Mouse (Mus musculus): ENCODE data around the gene Fig4. TPM values are rescaled to one million over a fixed set of nuclear protein-coding genes. Genes with fewer than 3 reads are reported as not detected.

Fig4 gene
- total RNA-seq, 2 experiments from 2014 or later: 34.2 to 38.7 TPM

DNA sequence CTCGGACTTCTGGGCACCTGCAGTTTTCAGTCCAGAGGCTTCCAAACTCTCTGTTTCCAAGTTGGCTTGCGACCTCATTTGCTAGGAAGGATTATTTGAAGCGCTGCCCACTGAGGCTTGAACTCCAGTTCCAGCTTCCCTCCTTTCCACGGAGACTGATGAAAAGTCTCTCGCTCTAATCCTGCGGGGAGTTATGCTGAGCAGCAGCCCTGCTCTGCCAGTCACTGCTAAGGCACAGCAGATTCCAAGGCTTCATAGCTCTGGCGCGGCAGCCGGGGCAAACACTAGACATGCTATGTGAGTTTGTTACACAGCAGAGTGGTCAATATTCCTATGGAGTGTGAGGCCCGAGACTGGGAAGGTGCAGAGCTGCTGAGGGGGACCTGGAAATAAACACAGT lies 152.0 kb downstream of the Fig4 start:
- intact Hi-C loops (cut with DNase I): no loop called here
- no peak for DNase-seq

DNA sequence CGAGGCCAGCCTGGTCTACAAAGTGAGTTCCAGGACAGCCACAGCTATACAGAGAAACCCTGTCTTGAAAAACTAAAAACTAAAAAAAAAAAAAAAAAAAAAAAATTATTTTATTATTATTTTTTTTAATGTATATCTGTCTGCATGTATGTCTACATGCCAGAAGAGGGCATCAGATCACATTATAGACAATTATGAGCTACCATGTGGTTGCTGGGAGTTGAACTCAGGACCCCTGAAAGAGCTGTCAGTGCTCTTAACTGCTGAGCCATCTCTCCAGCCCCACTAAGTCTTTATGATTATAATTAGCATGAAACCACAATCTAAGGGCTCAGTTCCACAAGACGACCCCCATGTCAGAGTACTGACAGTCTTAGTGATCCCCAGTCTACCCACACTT lies 152.6 kb downstream of the Fig4 start:
- DNase-seq: no peak
- intact Hi-C loops (cut with DNase I): no loop called here

DNA sequence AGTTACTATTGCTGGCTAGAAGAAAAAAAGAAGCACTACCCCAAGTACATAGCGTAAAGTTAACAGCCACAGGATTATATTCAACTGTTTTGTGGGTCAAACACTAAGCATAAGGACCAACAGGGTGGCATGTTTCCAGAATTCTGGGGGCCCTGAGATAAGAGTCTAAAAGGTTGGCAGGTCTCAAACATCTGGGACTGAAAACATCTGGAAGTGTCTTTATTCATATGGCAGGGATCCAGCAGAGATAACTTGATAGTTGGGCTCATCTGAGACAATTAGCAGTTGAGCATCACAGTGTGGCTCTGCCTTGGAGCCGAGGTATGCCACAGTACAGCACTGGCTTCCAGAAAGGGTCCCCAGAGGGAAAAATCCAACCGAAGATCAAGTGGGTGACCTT lies 153.8 kb downstream of the Fig4 start:
- no peak for DNase-seq
- intact Hi-C loops (cut with DNase I): no loop called here

DNA sequence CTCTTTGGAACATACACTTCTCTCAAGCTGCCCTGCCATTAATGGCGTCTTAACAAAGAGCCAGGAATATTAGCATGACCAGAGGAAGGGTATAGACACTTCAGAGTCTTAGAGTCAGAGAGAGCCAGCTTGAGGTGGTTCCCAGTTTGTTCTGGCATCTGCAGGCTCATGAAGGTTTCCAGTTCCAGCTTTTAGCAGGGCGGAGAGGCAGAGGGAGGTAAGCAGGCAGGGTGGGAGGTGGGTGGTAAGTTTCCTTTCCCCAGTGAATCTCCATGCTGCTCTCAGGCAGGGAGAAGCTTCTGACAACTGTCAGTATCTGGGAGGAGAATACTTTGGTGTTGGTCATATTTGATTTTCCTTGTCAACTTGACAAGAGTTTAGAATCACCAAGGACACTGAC lies 156.9 kb downstream of the Fig4 start:
- no peak for DNase-seq
- intact Hi-C loops (cut with DNase I): no loop called here

Other genes with a start within 250 kb of the Fig4 start
- gene Gpr6, start 231.0 kb downstream of the Fig4 start, total RNA-seq (2021): not detected
- not detected for gene Ak9, start 720 bp upstream of the Fig4 start, total RNA-seq (2021)
- 10 to 100 TPM in 1 of 2 experiments, 1 to 10 TPM in 1; 9.7 to 12.3 TPM for gene Zbtb24, start 147.1 kb upstream of the Fig4 start, total RNA-seq (2021)
- gene Mical1, start 173.1 kb upstream of the Fig4 start, total RNA-seq (2021): 10 to 100 TPM; 34.3 to 39.2 TPM
- 10 to 100 TPM; 48.2 to 57.7 TPM for gene Smpd2, start 187.1 kb upstream of the Fig4 start, total RNA-seq (2021)
- 1 to 10 TPM; 2.8 to 3.4 TPM for gene Ppil6, start 187.2 kb upstream of the Fig4 start, total RNA-seq (2021)
- 100 to 1,000 TPM; 182 to 197 TPM for gene Cd164, start 216.2 kb upstream of the Fig4 start, total RNA-seq (2021)

Data from heart, postnatal 10 days (tissue).